Mouse (Mus musculus): ENCODE measurements around the gene Peli2. TPM values are rescaled to one million over a fixed set of nuclear protein-coding genes. Genes with fewer than 3 reads are reported as not detected.

Gene Peli2
- polyA plus RNA-seq, 1 experiment, result 125 TPM

DNA sequence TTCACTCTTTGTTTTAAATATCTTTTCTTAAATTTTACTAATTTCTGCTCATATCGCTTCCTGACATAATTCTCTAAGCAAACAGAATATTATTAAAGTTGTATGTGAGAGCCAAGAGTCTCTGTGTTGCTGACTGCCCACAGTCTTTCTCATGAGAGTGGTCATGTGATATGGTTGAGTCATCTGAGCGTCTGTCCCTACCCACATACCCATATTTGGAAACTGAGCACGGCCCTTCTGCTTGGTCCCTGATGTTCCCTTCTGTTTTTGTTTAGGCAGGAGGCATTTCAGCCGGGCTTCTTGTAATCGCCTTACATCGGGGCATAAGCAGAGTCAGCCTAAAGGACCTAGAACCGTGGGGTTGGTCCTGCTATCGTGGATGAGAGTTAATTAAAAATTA lies 68.7 kb downstream of the Peli2 start:
- H3K27ac ChIP-seq (ENCODE audit: control insufficient read depth, insufficient read depth, low read depth, low read length), result no peak overlapping the region
- no peaks in the 10 kb centered on the region for H3K4me1 ChIP-seq (ENCODE audit: control insufficient read depth, insufficient read depth, low read length)
- no peaks in the 10 kb centered on the region for H3K36me3 ChIP-seq (ENCODE audit: control insufficient read depth, insufficient read depth, low read length)
- H3K4me3 ChIP-seq (ENCODE audit: control insufficient read depth, low read depth, low read length), result no peak overlapping the region
- no peak for TF ChIP-seq POLR2A (IDR thresholded peaks at IDR 0.05; ENCODE audit: control insufficient read depth, low read depth, low read length)
- H3K27me3 ChIP-seq (ENCODE audit: control insufficient read depth, insufficient read depth, low read length), result no peaks in the 10 kb centered on the region

DNA sequence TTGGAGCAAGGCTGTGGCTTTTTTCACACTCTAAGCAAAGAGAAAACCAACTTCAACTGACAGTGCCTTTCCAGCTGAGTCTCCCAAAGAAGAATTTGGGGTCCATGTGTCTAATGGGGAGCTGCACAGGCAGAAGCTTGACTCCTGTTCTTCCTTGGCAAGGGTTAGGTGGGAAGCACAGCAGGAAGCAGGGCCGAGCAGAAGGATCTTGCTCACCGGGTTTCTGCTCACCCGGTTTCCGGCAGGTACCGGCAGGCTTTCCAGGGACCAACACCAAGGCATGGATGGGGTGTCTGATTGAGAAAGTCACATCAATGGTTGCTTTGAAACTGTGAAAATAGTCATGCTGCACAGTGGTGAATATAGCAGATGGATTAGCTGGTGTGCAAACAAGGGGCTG lies 70.3 kb downstream of the Peli2 start:
- no peak overlapping the region for H3K27ac ChIP-seq (ENCODE audit: control insufficient read depth, insufficient read depth, low read depth, low read length)
- H3K4me1 ChIP-seq (ENCODE audit: control insufficient read depth, insufficient read depth, low read length), result no peaks in the 10 kb centered on the region
- H3K4me3 ChIP-seq (ENCODE audit: control insufficient read depth, low read depth, low read length), result no peak overlapping the region
- H3K27me3 ChIP-seq (ENCODE audit: control insufficient read depth, insufficient read depth, low read length), result no peaks in the 10 kb centered on the region
- no peak for TF ChIP-seq CTCF (IDR thresholded peaks at IDR 0.05; ENCODE audit: control insufficient read depth, insufficient read depth, insufficient replicate concordance, low read depth, low read length)
- no peak for TF ChIP-seq POLR2A (IDR thresholded peaks at IDR 0.05; ENCODE audit: control insufficient read depth, low read depth, low read length)
- no peaks in the 10 kb centered on the region for H3K36me3 ChIP-seq (ENCODE audit: control insufficient read depth, insufficient read depth, low read length)

DNA sequence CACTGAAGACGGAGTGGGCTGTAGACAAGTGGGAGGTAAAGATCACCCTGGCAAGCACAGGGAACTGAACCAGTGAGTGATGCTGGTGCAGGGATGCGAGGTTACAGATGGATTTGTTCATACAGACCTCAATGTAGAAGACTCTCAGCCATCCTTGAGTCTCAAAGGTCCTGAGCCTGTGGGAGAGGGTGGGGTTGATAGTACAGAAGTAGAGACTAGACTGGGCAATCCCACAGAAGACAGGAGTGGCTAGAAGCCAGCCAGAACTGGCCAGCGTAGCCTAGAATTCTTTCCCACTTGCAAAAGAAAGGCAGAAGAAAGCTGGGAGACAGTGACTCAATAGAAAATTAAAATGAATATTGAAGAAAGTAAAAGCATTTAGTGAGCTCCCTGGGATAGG lies 71.3 kb downstream of the Peli2 start:
- no peak overlapping the region for H3K4me3 ChIP-seq (ENCODE audit: control insufficient read depth, low read depth, low read length)
- H3K36me3 ChIP-seq (ENCODE audit: control insufficient read depth, insufficient read depth, low read length), result no peaks in the 10 kb centered on the region
- TF ChIP-seq POLR2A (IDR thresholded peaks at IDR 0.05; ENCODE audit: control insufficient read depth, low read depth, low read length), result no peak
- no peak for TF ChIP-seq CTCF (IDR thresholded peaks at IDR 0.05; ENCODE audit: control insufficient read depth, insufficient read depth, insufficient replicate concordance, low read depth, low read length)
- H3K27me3 ChIP-seq (ENCODE audit: control insufficient read depth, insufficient read depth, low read length), result no peaks in the 10 kb centered on the region
- H3K4me1 ChIP-seq (ENCODE audit: control insufficient read depth, insufficient read depth, low read length), result no peaks in the 10 kb centered on the region
- no peak overlapping the region for H3K27ac ChIP-seq (ENCODE audit: control insufficient read depth, insufficient read depth, low read depth, low read length)

DNA sequence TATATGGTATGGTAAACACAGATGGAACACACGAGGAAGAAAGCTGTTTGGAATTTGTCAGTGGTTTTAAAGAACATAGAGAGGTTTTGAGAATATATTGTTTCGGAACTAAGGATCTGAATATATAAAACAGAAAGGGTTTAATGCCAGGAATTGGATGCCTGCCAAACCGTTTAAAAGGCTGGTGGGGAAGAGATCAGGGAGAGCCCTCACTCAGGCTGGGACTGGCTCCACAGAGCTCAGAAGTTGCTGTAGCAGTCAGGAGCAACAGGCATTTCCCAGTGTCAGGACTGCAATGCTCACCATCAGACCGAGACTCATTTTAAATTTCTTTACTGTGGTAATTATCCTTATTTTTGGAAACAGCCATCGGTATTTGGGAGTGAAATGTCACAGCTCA lies 76.2 kb downstream of the Peli2 start:
- H3K27ac ChIP-seq (ENCODE audit: control insufficient read depth, insufficient read depth, low read depth, low read length), result no peak overlapping the region
- no peak overlapping the region for H3K4me3 ChIP-seq (ENCODE audit: control insufficient read depth, low read depth, low read length)
- no peaks in the 10 kb centered on the region for H3K4me1 ChIP-seq (ENCODE audit: control insufficient read depth, insufficient read depth, low read length)

DNA sequence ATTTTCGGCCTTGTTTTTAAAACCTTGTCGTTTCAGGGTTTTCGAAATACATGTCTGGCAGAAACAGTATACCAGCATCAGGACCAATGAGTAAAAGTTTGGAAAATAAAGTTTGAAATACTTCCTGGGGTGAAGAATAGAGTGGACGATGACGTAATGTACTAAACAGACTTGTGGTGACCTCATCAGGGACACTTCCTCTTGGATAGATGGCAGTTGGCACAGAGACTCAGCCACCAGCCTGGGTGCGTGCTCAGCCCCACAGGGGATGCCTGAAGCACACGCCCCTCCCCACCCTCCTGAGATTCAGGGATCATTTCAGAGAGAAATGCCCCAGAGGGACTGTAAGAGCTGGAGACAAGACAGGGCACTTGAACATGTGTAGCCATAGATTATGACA lies 76.7 kb downstream of the Peli2 start:
- H3K4me1 ChIP-seq (ENCODE audit: control insufficient read depth, insufficient read depth, low read length), result no peaks in the 10 kb centered on the region
- TF ChIP-seq CTCF (IDR thresholded peaks at IDR 0.05; ENCODE audit: control insufficient read depth, insufficient read depth, insufficient replicate concordance, low read depth, low read length), result no peak
- H3K36me3 ChIP-seq (ENCODE audit: control insufficient read depth, insufficient read depth, low read length), result no peaks in the 10 kb centered on the region
- no peak overlapping the region for H3K27ac ChIP-seq (ENCODE audit: control insufficient read depth, insufficient read depth, low read depth, low read length)
- H3K4me3 ChIP-seq (ENCODE audit: control insufficient read depth, low read depth, low read length), result no peak overlapping the region
- H3K27me3 ChIP-seq (ENCODE audit: control insufficient read depth, insufficient read depth, low read length), result no peaks in the 10 kb centered on the region

More for the DNA sequence above, 76.2 kb downstream of the Peli2 start:
- no peaks in the 10 kb centered on the region for H3K27me3 ChIP-seq (ENCODE audit: control insufficient read depth, insufficient read depth, low read length)
- H3K36me3 ChIP-seq (ENCODE audit: control insufficient read depth, insufficient read depth, low read length), result no peaks in the 10 kb centered on the region
- TF ChIP-seq CTCF (IDR thresholded peaks at IDR 0.05; ENCODE audit: control insufficient read depth, insufficient read depth, insufficient replicate concordance, low read depth, low read length), result no peak
- no peak for TF ChIP-seq POLR2A (IDR thresholded peaks at IDR 0.05; ENCODE audit: control insufficient read depth, low read depth, low read length)

DNA sequence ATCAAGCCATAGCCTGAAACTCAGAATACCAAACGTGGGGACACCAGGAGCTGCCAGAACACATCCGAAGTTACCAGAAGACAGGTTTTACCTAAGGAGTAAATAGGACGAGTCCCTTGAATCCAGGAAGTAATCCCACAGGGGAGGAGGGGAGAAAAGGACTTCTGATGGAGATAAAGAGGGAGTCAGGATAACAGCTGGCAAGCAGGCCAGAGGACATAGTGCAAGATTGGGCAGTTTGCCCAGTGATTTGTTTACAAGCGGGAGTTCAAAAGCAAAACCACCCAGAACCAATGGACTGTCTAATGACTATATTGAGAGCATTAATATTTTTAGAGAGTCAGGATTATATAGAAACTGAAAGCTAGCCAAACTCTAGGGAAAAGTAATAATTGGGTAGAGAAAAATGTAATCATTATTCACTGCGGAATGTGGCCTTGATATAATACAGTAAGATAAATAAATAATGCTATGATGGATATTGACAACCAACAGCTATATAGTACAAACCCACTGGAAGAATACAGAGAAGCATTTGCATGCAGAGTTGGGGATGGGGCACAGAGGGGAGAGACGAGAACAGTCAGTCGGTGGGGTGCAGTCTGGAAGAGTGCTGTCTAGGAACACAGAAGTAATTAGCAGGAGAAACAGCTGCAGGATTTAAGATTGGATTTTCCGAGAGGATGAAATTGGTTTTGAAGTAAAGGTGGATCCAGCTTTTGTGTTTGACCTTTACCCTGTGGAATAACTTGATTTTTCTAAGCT lies 77.7 kb downstream of the Peli2 start:
- no peak for TF ChIP-seq POLR2A (IDR thresholded peaks at IDR 0.05; ENCODE audit: control insufficient read depth, low read depth, low read length)
- no peak for TF ChIP-seq CTCF (IDR thresholded peaks at IDR 0.05; ENCODE audit: control insufficient read depth, insufficient read depth, insufficient replicate concordance, low read depth, low read length)
- Histone ChIP-seq H3K27me3 (ENCODE audit: control insufficient read depth, insufficient read depth, low read length) (no peaks in the 10 kb centered on the region), H3K36me3 (ENCODE audit: control insufficient read depth, insufficient read depth, low read length) (no peaks in the 10 kb centered on the region), H3K27ac (ENCODE audit: control insufficient read depth, insufficient read depth, low read depth, low read length) (no peak overlapping the region), H3K4me1 (ENCODE audit: control insufficient read depth, insufficient read depth, low read length) (no peaks in the 10 kb centered on the region), H3K4me3 (ENCODE audit: control insufficient read depth, low read depth, low read length) (no peak overlapping the region)

DNA sequence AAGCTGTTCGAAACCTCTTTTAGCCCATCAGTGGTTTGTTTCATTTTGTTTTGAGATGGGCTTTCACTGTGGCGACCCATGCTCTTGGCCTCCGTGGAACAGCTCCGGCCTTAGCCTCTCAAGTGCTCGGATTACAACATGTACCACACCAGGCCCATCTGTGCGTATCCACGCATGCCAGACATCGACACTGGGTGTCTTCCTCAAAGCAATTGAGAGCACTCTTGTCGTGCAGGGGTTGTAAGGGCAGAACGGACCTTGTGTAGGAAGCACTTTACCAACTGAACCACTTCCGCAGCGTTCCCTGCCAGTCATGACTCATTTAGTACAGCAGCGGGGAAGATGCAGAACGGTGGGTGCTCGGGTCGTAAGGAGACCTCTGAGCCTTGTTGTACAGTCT lies 78.3 kb downstream of the Peli2 start:
- no peaks in the 10 kb centered on the region for H3K4me1 ChIP-seq (ENCODE audit: control insufficient read depth, insufficient read depth, low read length)
- no peak for TF ChIP-seq CTCF (IDR thresholded peaks at IDR 0.05; ENCODE audit: control insufficient read depth, insufficient read depth, insufficient replicate concordance, low read depth, low read length)
- TF ChIP-seq POLR2A (IDR thresholded peaks at IDR 0.05; ENCODE audit: control insufficient read depth, low read depth, low read length), result no peak
- H3K27ac ChIP-seq (ENCODE audit: control insufficient read depth, insufficient read depth, low read depth, low read length), result no peak overlapping the region

DNA sequence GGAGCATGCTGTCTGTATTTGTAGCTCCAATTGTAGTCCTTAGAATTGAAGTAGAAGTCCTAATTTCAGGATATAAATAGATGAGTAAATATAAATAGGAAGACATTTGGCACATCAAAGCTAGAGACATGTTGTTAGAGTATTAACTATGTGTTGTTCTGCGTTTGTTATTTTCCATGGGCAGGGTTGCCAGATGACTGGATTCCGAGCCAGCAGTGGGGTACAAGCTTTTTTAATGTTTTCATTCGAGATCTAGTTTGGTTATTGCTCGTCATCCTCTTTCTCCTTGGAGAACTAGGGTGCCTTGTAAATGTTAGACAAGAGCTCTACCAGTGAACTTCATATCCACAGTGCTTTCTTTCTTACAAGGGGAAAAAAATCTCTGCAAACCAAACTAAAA lies 78.9 kb downstream of the Peli2 start:
- Histone ChIP-seq H3K27ac (ENCODE audit: control insufficient read depth, insufficient read depth, low read depth, low read length) (no peak overlapping the region), H3K27me3 (ENCODE audit: control insufficient read depth, insufficient read depth, low read length) (no peaks in the 10 kb centered on the region), H3K4me3 (ENCODE audit: control insufficient read depth, low read depth, low read length) (no peak overlapping the region), H3K4me1 (ENCODE audit: control insufficient read depth, insufficient read depth, low read length) (no peaks in the 10 kb centered on the region), H3K36me3 (ENCODE audit: control insufficient read depth, insufficient read depth, low read length) (no peaks in the 10 kb centered on the region)
- TF ChIP-seq CTCF (IDR thresholded peaks at IDR 0.05; ENCODE audit: control insufficient read depth, insufficient read depth, insufficient replicate concordance, low read depth, low read length) (no peak), POLR2A (IDR thresholded peaks at IDR 0.05; ENCODE audit: control insufficient read depth, low read depth, low read length) (no peak)

More for the DNA sequence above, 78.3 kb downstream of the Peli2 start:
- Histone ChIP-seq H3K27me3 (ENCODE audit: control insufficient read depth, insufficient read depth, low read length) (no peaks in the 10 kb centered on the region), H3K36me3 (ENCODE audit: control insufficient read depth, insufficient read depth, low read length) (no peaks in the 10 kb centered on the region), H3K4me3 (ENCODE audit: control insufficient read depth, low read depth, low read length) (no peak overlapping the region)

Measured in testis, adult 2 months (tissue).